Mouse (Mus musculus): ENCODE results near the gene Gm20683. TPM values are rescaled to one million over a fixed set of nuclear protein-coding genes. Genes with fewer than 3 reads are reported as not detected.

Gene Gm20683
- polyA plus RNA-seq, 1 experiment from 2014 or later: 2.1 TPM

DNA sequence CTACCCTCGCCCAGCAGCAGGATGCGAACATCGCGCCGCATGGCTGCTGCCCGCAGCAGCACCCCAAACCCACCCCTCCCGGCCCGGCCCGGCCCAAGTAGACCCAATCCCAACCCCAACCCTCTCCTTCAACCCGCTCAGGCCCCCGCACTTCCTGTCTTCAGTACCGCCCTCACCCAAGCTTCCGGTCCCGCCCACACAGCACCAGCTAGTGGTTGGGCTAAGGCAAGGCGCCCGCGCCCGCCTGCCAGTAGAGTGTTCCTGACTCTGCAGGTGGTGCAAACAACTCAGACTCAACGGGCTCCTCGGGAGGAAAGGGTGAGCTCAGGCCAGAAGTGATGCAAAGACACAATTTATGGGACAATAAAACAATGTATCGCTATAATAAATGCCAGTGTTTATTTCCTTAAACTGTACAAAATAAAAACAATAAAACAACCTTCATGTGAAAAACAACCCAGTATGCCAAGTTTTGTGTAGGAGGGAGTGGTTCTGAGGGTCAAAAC, 2.9 kb upstream of the Gm20683 start, which contains the start of gene Rhot2:
Rhot2 (minus strand) TSS at position 456 of the 506 bp plus-strand sequence.
- peak within 1 kb of the TSS; percentile 89 for H3K4me3 ChIP-seq
- WGBS: under 1% methylated on average over 21 of the region's 21 CpGs
- H3K27ac ChIP-seq: peak within 1 kb of the TSS; percentile 96
- H3K4me1 ChIP-seq: peaks cover 32% of the 10 kb centered on the region
- H3K36me3 ChIP-seq: peaks cover 77% of the 10 kb centered on the region
- peak; percentile 97 for DNase-seq (ENCODE audit: low spot score)
- H3K27me3 ChIP-seq (ENCODE audit: insufficient read depth, poor library complexity, severe bottlenecking): no peaks in the 10 kb centered on the region
- no peaks in the 10 kb centered on the region for H3K9me3 ChIP-seq

GRCm38 (mm10) chr17:25843636-25844395, 2.3 kb upstream of the Gm20683 start:
- peak overlapping the region; percentile 89 for H3K4me3 ChIP-seq
- no peaks in the 10 kb centered on the region for H3K27me3 ChIP-seq (ENCODE audit: insufficient read depth, poor library complexity, severe bottlenecking)
- peaks cover 77% of the 10 kb centered on the region for H3K36me3 ChIP-seq
- no peaks in the 10 kb centered on the region for H3K9me3 ChIP-seq
- no peak for DNase-seq (ENCODE audit: low spot score)
- WGBS: 3% methylated on average over 38 of the region's 38 CpGs
- peaks cover 36% of the 10 kb centered on the region for H3K4me1 ChIP-seq
- H3K27ac ChIP-seq: peak overlapping the region; percentile 96

DNA sequence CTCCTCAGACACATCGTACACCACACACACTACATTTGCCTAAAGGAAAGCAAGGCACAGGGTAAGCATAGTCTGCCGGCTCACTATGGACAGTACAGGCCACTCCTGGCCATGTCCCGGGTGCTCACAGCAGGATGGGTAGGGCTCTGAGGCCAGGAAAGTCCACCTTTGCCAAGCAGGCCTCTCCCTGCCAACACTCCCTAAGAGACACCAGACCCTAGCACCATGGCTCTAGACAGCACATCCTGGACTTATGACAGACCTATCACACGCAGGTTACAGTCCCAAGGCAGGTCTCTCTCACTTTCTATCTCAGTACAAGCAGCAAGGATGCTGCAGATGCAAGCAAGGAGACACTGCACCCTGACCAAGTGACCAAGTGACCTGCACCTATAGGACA, 1.6 kb upstream of the Gm20683 start:
- Histone ChIP-seq H3K27me3 (ENCODE audit: insufficient read depth, poor library complexity, severe bottlenecking) (no peaks in the 10 kb centered on the region), H3K4me3 (peak overlapping the region; percentile 89), H3K9me3 (no peaks in the 10 kb centered on the region), H3K36me3 (peaks cover 77% of the 10 kb centered on the region), H3K27ac (peak overlapping the region; percentile 96), H3K4me1 (peaks cover 37% of the 10 kb centered on the region)
- no peak for DNase-seq (ENCODE audit: low spot score)
- 88% methylated on average over 4 of the region's 4 CpGs for WGBS

- H3K36me3 ChIP-seq: peaks cover 76% of the 10 kb centered on the region
Observed at GRCm38 (mm10) chr17:25842509-25842908, 946 bp upstream of the Gm20683 start.

DNA sequence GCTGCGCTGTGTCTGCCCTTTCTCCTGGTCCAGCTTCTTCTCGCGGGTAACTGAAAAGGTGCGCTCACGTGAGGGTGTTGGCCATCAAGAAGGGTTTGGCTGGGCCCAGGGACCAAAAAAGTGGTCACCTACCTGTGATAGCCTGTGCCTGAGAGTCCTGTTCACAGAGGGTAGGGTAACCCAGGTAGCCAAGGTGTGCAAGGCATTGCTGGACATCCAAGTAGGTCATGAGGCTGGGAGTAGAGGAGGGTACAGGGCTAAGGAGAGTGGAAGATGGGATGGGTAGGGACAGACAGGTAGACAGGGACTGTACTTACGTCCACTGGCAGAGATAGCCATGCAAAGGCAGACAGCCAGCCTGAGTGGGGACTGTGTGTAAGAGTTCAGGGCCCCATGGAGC, 1.0 kb downstream of the Gm20683 start:
- no peak overlapping the region for H3K27ac ChIP-seq
- H3K36me3 ChIP-seq: peaks cover 67% of the 10 kb centered on the region
- H3K27me3 ChIP-seq (ENCODE audit: insufficient read depth, poor library complexity, severe bottlenecking): no peaks in the 10 kb centered on the region
- peaks cover 63% of the 10 kb centered on the region for H3K4me1 ChIP-seq
- H3K4me3 ChIP-seq: no peak overlapping the region
- no peaks in the 10 kb centered on the region for H3K9me3 ChIP-seq
- 96% methylated on average over 6 of the region's 6 CpGs for WGBS
- DNase-seq (ENCODE audit: low spot score): no peak

More at GRCm38 (mm10) chr17:25842509-25842908, 946 bp upstream of the Gm20683 start:
- no peak for DNase-seq (ENCODE audit: low spot score)
- Histone ChIP-seq H3K9me3 (no peaks in the 10 kb centered on the region), H3K27me3 (ENCODE audit: insufficient read depth, poor library complexity, severe bottlenecking) (no peaks in the 10 kb centered on the region), H3K27ac (no peak overlapping the region), H3K4me1 (peaks cover 43% of the 10 kb centered on the region), H3K4me3 (no peak overlapping the region)
- WGBS: 88% methylated on average over 3 of the region's 3 CpGs

- no peak overlapping the region for H3K27ac ChIP-seq
- H3K36me3 ChIP-seq: peaks cover 70% of the 10 kb centered on the region
- H3K4me1 ChIP-seq: peaks cover 66% of the 10 kb centered on the region
- WGBS: 88% methylated on average over 14 of the region's 14 CpGs
- H3K27me3 ChIP-seq (ENCODE audit: insufficient read depth, poor library complexity, severe bottlenecking): no peaks in the 10 kb centered on the region
- no peaks in the 10 kb centered on the region for H3K9me3 ChIP-seq
- H3K4me3 ChIP-seq: no peak overlapping the region
- DNase-seq (ENCODE audit: low spot score): no peak
Observed at GRCm38 (mm10) chr17:25839455-25840235, 1.9 kb downstream of the Gm20683 start.

DNA sequence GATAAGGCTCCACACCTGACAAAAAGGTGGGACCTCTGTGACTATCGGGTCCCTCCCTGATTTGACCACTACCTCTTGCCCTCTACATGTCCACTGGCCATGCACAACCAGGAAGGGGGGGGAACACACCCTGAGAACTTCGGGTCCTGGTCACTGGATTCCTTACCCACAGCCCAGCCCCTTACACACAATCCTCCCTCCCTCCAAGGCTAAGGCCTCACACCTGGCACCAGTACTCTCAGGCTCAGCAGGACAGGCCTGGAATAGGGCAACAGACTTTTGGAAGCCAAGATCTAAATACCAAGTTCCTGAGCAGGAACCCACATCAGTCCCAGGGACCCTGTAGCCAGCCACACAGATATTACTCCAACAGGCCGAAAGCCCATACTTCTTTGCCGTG, 2.7 kb downstream of the Gm20683 start:
- Histone ChIP-seq H3K4me3 (no peak overlapping the region), H3K36me3 (peaks cover 70% of the 10 kb centered on the region), H3K27me3 (ENCODE audit: insufficient read depth, poor library complexity, severe bottlenecking) (no peaks in the 10 kb centered on the region), H3K4me1 (peaks cover 73% of the 10 kb centered on the region), H3K27ac (no peak overlapping the region), H3K9me3 (no peaks in the 10 kb centered on the region)
- DNase-seq (ENCODE audit: low spot score): no peak
- WGBS: 84% methylated on average over 4 of the region's 4 CpGs

GRCm38 (mm10) chr17:25837533-25837932, 4.0 kb downstream of the Gm20683 start:
- Histone ChIP-seq H3K4me1 (peaks cover 68% of the 10 kb centered on the region), H3K27me3 (ENCODE audit: insufficient read depth, poor library complexity, severe bottlenecking) (no peaks in the 10 kb centered on the region), H3K36me3 (peaks cover 65% of the 10 kb centered on the region), H3K27ac (peak overlapping the region; percentile 84), H3K4me3 (peak overlapping the region; percentile 57), H3K9me3 (no peaks in the 10 kb centered on the region)
- 44% methylated on average over 3 of the region's 3 CpGs for WGBS
- no peak for DNase-seq (ENCODE audit: low spot score)

DNA sequence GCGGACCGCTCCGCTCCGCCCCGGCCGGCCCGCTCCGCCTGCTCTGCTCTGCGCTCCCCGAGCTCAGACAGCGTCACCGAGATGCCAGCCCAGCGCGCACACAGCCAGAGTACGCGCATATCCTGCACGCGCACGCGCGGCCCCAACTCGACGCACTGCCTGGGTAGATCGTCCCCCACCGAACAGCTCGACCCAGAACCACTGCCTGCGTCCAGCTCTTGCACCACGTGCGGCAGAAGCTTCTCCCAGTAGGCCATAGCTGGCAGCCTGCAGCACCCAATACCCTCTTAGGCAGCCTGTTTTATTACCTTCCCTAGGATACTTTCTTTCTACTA, 4.5 kb downstream of the Gm20683 start, which contains the start of gene Rhbdl1:
Rhbdl1 (minus strand) TSS at position 220 of the 335 bp plus-strand sequence.
- Histone ChIP-seq H3K4me3 (peak within 1 kb of the TSS; percentile 57), H3K27ac (peak within 1 kb of the TSS; percentile 84), H3K9me3 (no peaks in the 10 kb centered on the region), H3K27me3 (ENCODE audit: insufficient read depth, poor library complexity, severe bottlenecking) (no peaks in the 10 kb centered on the region), H3K4me1 (peaks cover 69% of the 10 kb centered on the region), H3K36me3 (peaks cover 60% of the 10 kb centered on the region)
- DNase-seq (ENCODE audit: low spot score): no peak
- 2% methylated on average over 29 of the region's 29 CpGs for WGBS

DNA sequence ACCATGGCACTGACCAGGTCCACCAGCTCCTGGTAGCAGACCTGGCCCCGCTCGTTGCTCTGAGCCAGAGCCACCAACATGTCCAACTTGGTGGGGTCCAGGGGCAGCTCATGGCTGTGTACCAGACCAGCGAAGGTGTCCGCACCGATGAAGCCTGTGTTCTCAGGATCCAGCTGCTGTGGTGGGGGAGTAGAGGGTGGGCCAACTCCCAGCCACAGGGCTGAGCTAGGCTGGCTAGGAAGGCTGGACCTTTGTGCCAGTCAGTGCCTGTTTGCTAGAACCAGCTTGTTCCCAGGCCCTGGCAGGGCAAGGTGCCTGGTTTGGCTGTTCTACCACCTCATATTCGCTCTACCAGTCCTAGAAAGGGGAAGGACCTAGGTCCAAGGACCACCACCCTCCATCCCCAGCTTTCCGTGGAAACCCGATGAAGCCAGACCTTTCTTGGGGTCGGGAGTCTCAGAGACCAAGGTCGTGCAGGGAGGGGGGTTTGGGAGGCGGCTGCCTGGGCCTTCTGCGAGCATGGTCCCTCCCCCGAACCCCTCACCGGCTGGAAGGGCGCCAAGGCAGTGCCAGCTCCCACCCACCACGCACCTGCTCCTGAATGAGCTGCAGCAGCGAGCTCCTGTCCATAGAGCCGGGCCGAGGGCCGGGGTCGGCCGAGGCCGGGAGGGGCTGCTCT, 5.0 kb downstream of the Gm20683 start:
- Histone ChIP-seq H3K4me3 (peak overlapping the region; percentile 57), H3K27me3 (ENCODE audit: insufficient read depth, poor library complexity, severe bottlenecking) (no peaks in the 10 kb centered on the region), H3K4me1 (peaks cover 71% of the 10 kb centered on the region), H3K27ac (peak overlapping the region; percentile 84), H3K9me3 (no peaks in the 10 kb centered on the region), H3K36me3 (peaks cover 59% of the 10 kb centered on the region)
- WGBS: 23% methylated on average over 23 of the region's 23 CpGs
- DNase-seq (ENCODE audit: low spot score): no peak

GRCm38 (mm10) chr17:25835816-25836215, 5.7 kb downstream of the Gm20683 start:
- peak overlapping the region; percentile 57 for H3K4me3 ChIP-seq
- H3K27me3 ChIP-seq (ENCODE audit: insufficient read depth, poor library complexity, severe bottlenecking): no peaks in the 10 kb centered on the region
- no peak for DNase-seq (ENCODE audit: low spot score)
- no peaks in the 10 kb centered on the region for H3K9me3 ChIP-seq
- H3K4me1 ChIP-seq: peaks cover 77% of the 10 kb centered on the region
- WGBS: 95% methylated on average over 16 of the region's 16 CpGs
- peak overlapping the region; percentile 84 for H3K27ac ChIP-seq
- peaks cover 59% of the 10 kb centered on the region for H3K36me3 ChIP-seq

GRCm38 (mm10) chr17:25835301-25835700, 6.3 kb downstream of the Gm20683 start:
- peak overlapping the region; percentile 86 for H3K4me3 ChIP-seq
- H3K27ac ChIP-seq: no peak overlapping the region
- H3K4me1 ChIP-seq: peaks cover 77% of the 10 kb centered on the region
- 96% methylated on average over 7 of the region's 7 CpGs for WGBS
- no peaks in the 10 kb centered on the region for H3K27me3 ChIP-seq (ENCODE audit: insufficient read depth, poor library complexity, severe bottlenecking)
- DNase-seq (ENCODE audit: low spot score): no peak
- H3K9me3 ChIP-seq: no peaks in the 10 kb centered on the region
- H3K36me3 ChIP-seq: peaks cover 59% of the 10 kb centered on the region

All from heart, embryonic 10.5 days (tissue).